Mouse (Mus musculus) bone marrow macrophage, adult 2 months (primary cell): ENCODE data around the gene Optc. TPM values are rescaled to one million over a fixed set of nuclear protein-coding genes. Genes with fewer than 3 reads are reported as not detected.

ENCODE experiments used
- H3K27ac ChIP-seq: 2 replicates; pipeline ENCODE4 v1.5.1; 2012; ENCODE audit warnings: low read depth, low read length; ENCODE audit not compliant: insufficient read depth
- H3K4me1 ChIP-seq: 2 replicates; pipeline ENCODE4 v1.6.1; 2012; ENCODE audit warnings: low read length; ENCODE audit not compliant: control insufficient read depth, insufficient read depth
- H3K4me3 ChIP-seq: 2 replicates; pipeline ENCODE4 v1.5.1; 2012; ENCODE audit warnings: mild to moderate bottlenecking, low read length, moderate library complexity; ENCODE audit not compliant: insufficient read depth
- CTCF ChIP-seq: IDR thresholded peaks from 2 replicates; pipeline ENCODE4 v1.5.1; 2012; ENCODE audit warnings: low read depth, mild to moderate bottlenecking, low read length, moderate library complexity
- POLR2A ChIP-seq: IDR thresholded peaks from 2 replicates; pipeline ENCODE4 v1.6.1; 2012; ENCODE audit warnings: mild to moderate bottlenecking, low read depth, low read length, borderline replicate concordance
- polyA plus RNA-seq: library from polyadenylated mRNA; stranded (reverse); fragments of >200 nt; gene quantifications from 2 replicates; pipeline ENCODE4 v1.2.4, GENCODE M21; 2012; ENCODE audit not compliant: missing spikeins, insufficient read depth, insufficient read length

Optc gene
- polyA plus RNA-seq, 1 experiment = not detected

DNA sequence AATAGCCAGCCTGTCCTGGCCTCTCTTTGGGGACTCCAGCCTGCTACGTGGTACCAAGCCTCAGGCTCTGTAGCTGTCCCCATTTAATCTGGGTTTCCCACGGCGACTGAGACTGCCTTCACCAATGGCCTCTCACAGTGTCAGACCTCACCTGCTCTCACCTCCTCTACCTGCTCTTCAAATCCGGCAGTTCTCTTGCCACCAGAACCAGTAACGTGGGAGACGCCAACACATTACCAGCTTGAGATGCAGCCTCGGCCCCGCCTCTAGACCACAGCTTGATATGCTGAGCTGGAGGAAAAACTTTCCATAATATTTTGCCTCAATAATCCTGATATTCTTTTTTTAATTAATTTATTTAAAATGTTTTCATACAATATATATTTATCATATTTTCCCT is 31.9 kb upstream of the Optc start:
- no peaks in the 10 kb centered on the region for H3K4me1 ChIP-seq
- no peak overlapping the region for H3K27ac ChIP-seq
- H3K4me3 ChIP-seq = no peak overlapping the region
- TF ChIP-seq POLR2A (no peak), CTCF (no peak)

DNA sequence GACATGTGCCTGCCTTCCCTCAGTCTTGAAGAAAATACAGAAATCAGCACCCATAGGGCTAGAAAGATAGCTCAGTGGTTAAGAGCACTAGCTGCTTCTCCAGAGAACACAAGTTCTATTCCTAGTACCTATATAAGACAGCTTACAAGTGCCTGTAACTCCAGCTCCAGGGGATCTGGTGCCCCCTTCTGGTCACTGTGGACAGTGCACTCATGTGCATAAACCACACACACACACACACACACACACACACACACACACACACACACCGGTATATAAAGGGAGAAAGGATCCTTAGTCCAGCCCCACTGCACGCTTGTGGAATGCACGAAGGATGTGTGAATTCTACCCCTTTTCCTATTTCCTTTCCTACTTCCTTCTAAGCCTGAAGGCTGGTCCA is 28.4 kb upstream of the Optc start:
- Histone ChIP-seq H3K4me1 (no peaks in the 10 kb centered on the region), H3K27ac (no peak overlapping the region), H3K4me3 (no peak overlapping the region)
- TF ChIP-seq CTCF = no peak

DNA sequence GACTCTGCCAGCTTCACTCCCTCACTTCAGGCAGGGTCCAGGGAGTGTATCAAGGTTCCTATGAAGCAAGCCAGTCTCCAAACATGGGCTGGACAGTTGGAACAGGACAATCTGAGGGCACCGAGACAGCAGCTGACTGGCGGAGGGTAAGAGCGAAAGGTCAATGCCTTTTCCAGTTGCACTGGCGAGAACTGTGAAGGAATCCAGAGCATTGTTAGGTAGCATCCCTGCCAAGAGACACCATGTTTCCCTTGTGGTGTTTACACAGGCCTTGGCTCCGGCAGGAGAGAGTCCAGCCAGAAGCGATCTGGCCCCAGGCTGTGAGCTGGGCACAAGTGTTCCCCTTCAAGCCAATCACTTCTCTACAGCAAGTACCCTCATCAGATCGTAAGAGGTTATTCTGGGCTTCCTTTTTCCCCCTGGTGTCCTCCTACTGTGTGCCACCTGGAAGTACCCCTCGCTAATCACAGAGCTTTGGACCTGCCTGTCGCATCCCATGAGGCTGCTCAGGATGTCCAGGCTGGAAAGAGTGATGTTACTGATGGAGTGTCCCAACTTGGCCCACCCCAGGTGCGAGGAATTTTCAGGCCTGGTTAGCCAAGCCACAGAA is 26.7 kb upstream of the Optc start:
- no peak overlapping the region for H3K27ac ChIP-seq
- TF ChIP-seq CTCF (no peak), POLR2A (no peak)

GRCm38 (mm10) chr1:133933301-133934195 is 25.7 kb upstream of the Optc start:
- Histone ChIP-seq H3K4me3 (no peak overlapping the region), H3K27ac (no peak overlapping the region)

More for the DNA sequence above, 26.7 kb upstream of the Optc start:
- no peak overlapping the region for H3K4me3 ChIP-seq
- H3K4me1 ChIP-seq = no peaks in the 10 kb centered on the region

GRCm38 (mm10) chr1:133929980-133930379 is 22.2 kb upstream of the Optc start:
- H3K4me3 ChIP-seq = no peak overlapping the region
- TF ChIP-seq POLR2A (no peak), CTCF (no peak)
- no peaks in the 10 kb centered on the region for H3K4me1 ChIP-seq
- no peak overlapping the region for H3K27ac ChIP-seq

More at GRCm38 (mm10) chr1:133933301-133934195, 25.7 kb upstream of the Optc start:
- TF ChIP-seq CTCF (no peak), POLR2A (no peak)
- no peaks in the 10 kb centered on the region for H3K4me1 ChIP-seq

- Histone ChIP-seq H3K27ac (no peak overlapping the region), H3K4me3 (no peak overlapping the region)
- no peak for TF ChIP-seq POLR2A
- no peak for TF ChIP-seq CTCF
Observed at GRCm38 (mm10) chr1:133925223-133925622, 17.4 kb upstream of the Optc start.

DNA sequence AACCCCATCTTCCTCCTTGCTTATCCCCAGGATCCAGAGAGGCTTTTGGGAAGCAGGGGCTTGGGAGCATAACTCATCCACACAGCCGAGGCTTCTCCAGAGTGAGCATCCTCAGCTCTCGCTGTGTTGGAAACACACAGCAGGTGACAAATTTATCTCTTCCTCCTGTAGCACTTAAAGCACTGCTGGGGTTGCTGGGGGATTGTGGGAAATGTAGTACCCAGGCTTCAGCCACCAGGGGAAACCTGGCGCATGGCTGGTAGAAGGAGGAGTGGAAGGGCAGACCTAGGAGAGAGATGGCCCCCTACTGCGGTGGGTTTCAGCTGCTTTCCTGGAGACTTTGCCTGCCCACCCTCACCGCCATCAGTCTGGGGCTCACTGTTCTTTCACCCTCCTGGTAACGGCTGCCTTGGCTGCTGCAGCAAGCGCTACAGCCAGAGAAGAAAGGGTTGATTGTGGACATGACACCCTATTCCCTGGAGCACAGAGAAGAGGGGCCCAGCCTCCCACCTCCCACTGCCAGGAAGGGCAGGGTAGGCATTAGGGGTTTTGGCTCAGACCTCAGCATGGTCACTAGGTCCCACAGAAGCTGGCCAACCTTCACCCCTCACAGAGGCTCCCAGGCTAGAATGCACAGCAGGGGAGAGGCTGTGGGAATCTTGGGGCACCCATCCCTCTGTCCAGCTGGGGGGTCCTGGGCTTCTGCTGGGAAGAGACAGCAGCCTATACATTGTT is 16.5 kb upstream of the Optc start:
- TF ChIP-seq CTCF = no peak
- TF ChIP-seq POLR2A = no peak
- H3K4me1 ChIP-seq = no peaks in the 10 kb centered on the region
- H3K27ac ChIP-seq = no peak overlapping the region
- H3K4me3 ChIP-seq = no peak overlapping the region

More at GRCm38 (mm10) chr1:133925223-133925622, 17.4 kb upstream of the Optc start:
- H3K4me1 ChIP-seq = no peaks in the 10 kb centered on the region

DNA sequence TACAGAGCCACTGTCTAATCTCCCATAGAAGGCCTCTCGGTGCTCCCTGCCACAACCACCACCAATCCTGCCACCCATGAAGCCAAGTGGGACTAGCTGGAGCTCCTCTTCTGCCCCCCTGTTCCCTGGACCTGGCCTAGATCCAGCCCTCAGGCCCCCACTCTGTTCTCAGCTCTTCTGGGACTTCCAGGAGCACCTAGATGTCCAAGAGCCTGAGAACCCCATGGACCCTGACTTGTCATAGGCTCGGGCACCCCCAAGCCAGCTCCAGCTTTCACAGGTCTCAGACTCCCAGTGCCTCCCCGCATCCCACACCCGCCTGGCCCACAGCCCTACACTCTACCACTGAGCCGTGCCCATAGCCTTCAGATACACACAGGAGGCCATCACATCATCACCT is 15.3 kb upstream of the Optc start:
- no peak for TF ChIP-seq POLR2A
- H3K4me1 ChIP-seq = no peaks in the 10 kb centered on the region
- no peak overlapping the region for H3K27ac ChIP-seq
- no peak overlapping the region for H3K4me3 ChIP-seq

- no peak for TF ChIP-seq POLR2A
- no peak for TF ChIP-seq CTCF
- H3K4me1 ChIP-seq = no peaks in the 10 kb centered on the region
Observed at GRCm38 (mm10) chr1:133921304-133921751, 13.5 kb upstream of the Optc start, which contains the start of gene Prelp. TSS of gene Prelp (minus strand) at chr1:133921414.

More at GRCm38 (mm10) chr1:133921304-133921751, 13.5 kb upstream of the Optc start, which contains the start of gene Prelp:
- Histone ChIP-seq H3K4me3 (no peak within 1 kb of the TSS), H3K27ac (no peak within 1 kb of the TSS)
